Mouse (Mus musculus) liver, embryonic 14.5 days (tissue): ENCODE measurements around the gene Pip4k2c.
A peak's percentile ranks its signal among the peaks of the same experiment; 100 is the strongest.

ENCODE experiments used
- CTCF ChIP-seq: IDR thresholded peaks from 2 replicates; pipeline ENCODE4 v1.5.1; 2016; ENCODE audit warnings: antibody characterized with exemption, low read depth, control low read depth
- EP300 ChIP-seq: IDR thresholded peaks from 2 replicates; pipeline ENCODE4 v1.6.1; 2016; ENCODE audit warnings: antibody characterized with exemption, low read depth

DNA sequence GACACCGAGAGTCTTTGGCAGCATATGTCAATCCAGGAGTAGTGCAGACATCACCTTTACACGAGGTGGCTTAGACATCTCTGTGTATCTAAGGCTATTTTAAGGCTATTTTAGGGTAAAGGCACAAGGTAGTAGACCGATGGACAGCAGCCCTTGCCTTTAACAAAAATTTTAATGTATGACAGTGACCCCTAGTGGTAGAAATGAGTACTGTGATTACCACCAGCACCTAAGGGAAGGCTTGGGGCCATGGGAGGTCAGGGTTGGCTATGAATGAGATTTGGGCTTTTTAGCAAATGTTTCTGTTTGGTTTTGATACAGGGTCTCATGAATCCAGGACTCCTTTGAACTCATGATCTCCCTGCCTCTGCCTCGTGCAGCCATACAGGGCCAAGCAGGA is 17.5 kb upstream of the Pip4k2c start:
- TF ChIP-seq EP300 (no peak), CTCF (peak; percentile 85)
